Mouse (Mus musculus): ENCODE data around the gene Col27a1.

Col27a1 gene

DNA sequence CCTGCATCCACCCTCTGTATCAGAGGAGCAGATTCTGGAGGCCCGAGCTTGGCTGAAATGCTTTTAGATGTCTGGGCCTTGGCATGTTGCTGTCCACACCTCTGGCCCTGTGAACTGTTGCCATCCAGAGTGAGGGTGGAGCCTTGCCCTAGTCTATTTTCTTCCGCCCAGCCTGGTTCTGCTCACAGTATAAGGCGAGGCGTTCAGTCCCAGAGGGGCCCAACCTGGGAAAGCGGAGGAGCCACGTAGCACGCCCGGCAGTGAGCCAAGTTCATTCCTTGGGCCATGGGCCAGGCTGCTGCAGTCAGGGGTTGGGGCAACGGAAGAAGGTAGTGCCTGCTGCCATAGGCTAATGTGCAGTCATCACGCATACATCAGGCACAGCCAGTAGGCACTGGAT lies 46.7 kb downstream of the Col27a1 start:
- in situ Hi-C loops (cut with MboI): no loop called here

DNA sequence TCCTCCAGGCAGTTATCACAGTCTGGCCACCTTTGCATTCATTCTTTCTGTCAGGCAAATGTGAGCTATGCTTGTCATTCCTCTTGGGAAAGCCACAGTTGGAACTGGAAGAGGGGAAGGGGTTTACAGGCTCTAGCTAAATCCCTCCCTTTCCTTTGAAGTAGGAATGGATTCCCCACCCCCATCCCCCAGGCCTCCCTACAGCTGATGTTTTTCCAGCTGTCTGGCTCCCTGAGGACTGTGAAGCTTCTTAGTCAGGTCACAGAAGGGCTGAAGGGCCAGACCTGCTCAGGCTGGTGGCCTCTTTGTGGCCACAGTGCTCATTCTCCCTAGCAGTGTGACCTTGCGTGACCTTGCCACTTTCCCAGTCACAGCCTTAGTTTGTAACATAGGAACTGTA lies 49.1 kb downstream of the Col27a1 start:
- in situ Hi-C loops (cut with MboI): no loop called here

DNA sequence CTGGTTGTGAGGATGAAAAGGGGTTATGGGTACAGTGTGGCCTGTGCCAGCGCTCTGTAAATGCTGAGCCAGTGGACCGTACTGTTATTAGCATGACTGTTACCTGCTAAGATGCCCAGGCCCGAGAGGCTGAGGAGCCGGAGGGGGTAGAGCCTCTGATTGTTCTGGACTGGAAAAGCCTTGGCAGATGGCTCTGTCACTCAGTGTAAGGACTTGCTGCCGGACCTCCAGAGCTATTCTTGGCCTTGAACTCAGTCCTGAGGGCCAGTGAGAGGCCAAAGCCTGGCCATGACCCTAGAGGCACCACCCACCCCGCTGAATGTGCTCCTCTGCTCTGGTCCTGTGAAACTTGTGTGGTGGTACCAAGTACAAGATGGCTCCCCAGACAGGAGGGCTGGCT lies 52.5 kb downstream of the Col27a1 start:
- in situ Hi-C loops (cut with MboI): no loop called here

DNA sequence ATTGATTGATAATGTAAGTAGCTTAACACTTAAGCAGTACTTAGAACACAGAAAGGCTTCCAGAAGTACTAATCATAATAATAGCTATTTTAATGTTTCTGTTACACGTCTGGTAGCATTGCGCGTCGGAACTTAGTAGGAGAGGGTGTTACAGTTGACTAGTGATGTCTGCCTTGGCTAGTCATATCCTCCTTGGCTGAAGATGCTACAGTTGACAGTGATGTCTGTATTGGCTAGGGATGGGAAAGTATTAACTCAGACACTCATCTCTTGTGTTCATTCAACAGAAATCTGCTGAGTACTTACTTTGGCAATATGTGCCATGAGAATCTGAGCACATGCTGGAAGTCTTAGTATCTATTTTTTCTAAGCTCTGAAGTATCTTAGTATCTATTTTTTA lies 53.3 kb downstream of the Col27a1 start:
- in situ Hi-C loops (cut with MboI): no loop called here

DNA sequence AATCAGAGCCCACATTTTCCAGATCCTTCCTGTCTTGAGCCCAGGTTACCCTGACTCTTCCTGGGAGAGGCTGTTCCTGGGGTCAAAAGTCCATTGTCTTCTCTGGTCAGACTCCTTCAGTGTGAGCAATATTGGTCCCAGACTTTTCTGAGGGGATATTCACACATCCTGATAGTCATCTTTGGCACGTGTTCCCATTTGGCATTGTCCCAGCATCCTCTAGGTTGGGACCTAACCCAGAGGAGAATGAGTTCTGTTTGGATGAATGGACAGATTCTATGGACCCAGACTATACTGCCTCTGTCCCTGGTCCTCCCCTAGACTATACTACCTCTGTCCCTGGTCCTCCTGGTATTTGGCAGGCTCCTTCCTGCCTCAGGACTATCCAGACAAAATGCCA lies 53.8 kb downstream of the Col27a1 start:
- in situ Hi-C loops (cut with MboI): no loop called here

DNA sequence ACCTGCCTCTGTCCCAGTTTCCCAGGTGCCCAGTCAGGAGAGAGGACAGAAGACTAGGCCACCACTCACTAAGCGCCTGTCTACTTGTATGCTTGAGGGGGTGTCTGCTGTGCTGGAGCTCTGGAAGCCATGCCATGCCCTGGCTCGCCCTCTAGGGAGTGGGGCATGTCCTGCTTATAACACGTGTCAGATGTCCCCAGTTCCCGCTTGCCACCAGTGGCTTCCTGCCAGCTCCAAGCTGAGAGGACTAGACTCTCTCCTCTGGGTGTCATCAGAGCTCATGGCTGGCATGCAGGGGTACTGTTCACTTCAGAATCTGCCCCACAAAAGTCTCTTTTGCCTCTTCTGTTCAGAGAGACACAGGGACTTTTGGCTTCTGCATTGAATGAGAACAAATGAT lies 55.0 kb downstream of the Col27a1 start:
- in situ Hi-C loops (cut with MboI): no loop called here

DNA sequence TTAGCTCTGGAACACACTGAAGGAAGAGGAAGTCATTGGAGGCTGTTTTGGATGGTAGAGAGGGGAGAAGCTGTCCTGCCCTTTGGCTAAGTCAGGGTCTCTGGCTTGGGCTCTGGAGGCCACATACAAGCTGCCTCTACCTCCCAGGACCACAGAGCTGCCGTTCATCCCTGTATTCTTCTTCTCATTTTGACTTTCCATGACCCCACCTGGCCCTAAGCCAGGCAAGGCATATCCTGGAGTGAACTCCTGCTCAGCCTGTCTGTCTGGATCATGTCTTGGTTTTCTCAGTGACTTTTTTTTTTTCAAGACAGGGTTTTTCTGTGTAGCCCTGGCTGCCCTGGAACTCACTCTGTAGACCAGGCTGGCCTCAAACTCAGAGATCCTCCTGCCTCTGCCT lies 60.7 kb downstream of the Col27a1 start:
- in situ Hi-C loops (cut with MboI): no loop called here

DNA sequence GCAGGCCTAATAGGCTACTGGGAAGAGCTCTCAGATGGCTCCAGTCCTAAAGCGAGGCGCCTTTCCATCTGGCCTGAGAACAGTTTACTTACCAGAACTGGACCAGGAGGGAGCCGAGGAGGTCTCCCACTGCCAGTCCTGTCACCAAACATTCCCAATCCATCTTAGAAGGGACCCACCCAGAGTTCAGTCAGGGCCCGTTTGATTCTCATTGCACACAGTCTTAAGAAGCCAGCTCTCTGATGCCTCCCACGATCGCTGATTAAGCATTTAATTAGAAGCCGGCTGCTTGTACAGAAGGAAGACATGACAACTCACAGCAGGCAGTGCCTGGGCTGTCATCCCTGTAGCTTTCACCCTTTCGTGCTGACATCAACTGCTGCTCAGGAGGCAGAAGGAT lies 61.4 kb downstream of the Col27a1 start:
- in situ Hi-C loops (cut with MboI): no loop called here

DNA sequence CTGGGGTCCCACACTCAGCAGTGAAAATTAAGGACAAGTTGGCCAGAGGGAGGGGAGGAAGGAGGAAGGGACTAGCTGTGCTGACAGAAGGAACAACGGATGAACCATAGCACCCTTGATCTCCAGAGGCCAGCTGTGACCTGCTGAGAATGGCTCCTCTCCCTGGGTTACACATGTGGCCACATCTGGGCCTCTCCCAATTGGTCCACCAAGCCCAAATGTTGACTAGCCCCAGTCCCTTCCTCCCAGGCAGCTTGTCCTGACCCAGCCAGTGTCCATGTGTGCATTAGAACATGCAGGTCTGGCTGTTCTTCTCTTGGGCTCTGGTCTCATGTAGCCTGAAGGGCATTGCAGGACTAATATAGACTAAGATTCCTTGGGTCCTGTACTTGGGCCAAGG lies 62.8 kb downstream of the Col27a1 start:
- in situ Hi-C loops (cut with MboI): no loop called here

DNA sequence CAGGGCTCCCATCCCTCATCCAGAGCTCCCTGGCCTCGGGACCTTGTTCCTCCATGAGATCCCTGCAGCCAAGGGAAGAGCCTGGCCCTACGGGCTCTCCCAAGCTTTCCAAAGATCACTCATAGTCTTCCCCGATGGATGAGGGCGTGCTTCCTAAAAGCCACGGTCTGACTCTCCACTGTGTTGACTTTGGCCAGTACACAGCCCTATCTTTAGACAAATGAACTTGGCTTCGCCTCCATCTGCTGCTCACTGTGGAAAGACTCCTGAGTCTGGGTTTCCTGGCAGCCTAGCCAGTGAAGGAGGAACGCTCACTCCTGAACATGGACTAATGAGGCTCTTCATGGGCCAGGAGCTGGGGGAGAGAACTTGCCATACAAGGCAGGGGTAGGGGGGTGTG lies 65.0 kb downstream of the Col27a1 start:
- in situ Hi-C loops (cut with MboI): no loop called here

DNA sequence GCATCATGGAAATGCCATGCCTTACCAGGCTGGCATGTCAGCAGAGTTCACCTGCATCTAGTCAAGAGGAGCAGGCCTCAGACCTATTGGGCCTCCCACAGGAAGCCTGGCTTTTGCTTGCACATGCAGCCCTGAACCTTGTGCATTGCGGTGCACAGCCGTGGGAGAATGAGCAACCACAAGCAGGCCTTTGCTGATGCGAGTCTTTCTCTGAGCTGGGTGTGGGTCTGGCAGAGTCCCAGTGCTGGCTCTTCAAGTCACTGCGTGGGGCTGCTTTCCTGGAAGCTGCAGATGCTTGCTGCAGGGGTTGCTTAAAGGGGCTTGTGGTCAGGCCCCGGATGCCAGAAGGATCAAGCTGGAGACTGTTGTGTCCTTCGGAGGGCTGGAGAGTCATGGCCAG lies 67.9 kb downstream of the Col27a1 start:
- in situ Hi-C loops (cut with MboI): no loop called here

DNA sequence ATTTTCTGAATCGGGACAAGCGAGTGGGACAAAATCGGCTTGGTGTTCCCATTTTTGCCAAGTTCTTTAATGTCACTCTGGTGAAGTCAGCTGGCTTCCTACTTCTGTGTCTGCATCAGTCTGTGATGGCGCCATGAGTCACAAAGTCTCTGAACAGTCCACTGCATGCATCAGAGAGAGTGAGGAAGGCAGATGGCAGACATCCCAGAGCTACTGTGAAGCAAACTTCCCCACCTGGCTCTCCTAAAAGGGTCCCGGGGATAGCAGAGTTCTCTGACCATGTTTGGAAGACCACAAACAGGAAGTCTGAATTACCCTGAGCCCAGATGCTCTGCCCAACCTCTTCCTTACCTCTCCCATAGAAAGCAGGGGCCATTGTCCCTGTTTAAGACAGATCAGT lies 69.5 kb downstream of the Col27a1 start:
- in situ Hi-C loops (cut with MboI): no loop called here

DNA sequence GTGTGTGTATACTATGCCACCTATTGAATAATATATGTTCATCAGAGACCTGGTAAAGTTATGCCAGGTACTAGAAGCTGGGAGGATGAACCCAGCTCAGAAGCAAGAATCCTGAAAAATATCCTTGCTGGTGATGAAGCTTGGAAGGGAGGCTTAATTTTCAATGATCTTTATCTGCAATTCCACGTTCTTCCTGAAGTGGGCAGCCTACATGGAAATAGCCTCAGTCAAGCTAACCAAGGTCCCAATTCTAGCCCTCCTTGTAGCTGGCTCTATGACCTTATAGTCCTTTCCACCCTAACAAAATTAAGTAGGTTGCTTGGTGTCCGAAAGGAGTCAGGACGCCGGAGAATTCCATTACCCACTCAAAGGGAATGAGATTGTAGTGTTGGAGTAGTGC lies 72.2 kb downstream of the Col27a1 start:
- in situ Hi-C loops (cut with MboI): no loop called here

DNA sequence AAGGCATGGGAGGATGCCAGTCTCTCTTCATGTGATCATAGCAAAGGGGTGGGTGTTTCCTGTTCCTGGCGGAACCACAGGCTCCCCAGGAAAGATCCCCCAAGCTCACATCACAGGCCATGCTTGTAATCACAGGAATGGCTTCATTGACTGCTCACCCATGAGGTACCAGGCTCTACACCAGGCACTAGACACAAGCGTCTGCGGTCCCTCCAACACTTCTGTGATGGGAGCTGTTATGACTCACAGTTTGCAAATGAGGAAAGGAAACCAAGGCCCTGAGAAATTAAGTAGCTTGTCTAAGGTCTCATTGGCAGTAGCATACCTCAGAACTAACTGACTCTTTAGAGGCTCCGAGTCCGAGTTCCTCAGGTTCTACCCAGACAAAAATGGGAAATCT lies 74.7 kb downstream of the Col27a1 start:
- in situ Hi-C loops (cut with MboI): no loop called here

DNA sequence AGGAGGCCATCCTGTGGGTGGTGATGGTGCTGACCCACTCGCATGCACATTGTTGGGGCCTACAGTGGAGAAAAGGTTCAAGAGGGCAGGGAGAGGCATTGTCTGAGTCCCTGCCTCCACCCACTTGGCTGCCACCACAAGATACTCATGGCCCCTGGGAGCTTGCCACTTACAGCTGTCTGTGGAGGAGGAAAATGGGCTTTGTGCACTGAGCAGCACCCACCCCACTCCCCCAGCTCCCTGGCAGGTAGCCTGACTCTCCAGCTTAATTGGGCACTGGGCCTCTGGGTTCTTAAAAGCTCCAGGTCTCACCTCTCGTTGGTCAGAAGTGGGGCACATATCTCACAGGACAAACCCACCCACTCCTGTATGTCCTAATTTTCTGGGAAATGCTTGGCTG lies 76.3 kb downstream of the Col27a1 start:
- in situ Hi-C loops (cut with MboI): no loop called here

DNA sequence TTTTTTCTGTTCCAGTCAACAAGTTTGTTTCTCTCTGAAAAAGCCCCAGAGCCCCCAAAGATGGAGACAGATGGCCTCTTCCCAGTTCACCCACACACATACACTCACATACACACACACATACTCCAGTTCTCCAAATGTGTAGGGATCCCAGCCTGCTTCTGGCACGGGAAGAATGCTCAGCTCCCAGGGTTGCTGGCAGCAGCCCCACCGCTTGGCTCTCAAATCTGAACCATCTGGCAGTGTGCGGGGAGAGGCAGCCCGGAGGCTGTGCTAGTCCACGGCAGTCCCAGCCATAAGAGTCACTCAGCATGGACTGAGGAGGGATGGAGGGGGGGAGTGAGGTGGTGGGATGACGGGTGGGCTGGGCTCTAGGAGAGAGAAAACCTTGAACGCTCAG lies 77.3 kb downstream of the Col27a1 start:
- in situ Hi-C loops (cut with MboI): no loop called here

DNA sequence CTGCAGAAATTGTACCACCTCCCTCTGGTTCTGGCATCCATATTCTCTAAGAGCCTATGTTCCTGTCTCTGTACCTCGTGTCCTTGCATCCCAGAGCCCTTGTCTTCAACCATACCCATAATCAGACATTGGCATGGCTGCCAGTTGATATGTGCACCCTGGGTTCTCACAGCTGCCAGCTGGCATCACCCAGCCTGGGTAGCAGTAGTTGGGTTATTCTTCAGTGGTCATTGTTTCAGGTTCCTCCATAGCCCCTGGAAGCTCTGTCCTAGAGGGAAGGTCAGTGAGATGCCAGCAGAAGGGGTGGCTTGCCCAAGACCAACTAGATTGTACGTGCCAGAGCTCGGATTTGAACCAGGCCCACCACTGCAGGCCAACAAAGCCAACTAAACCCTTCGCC lies 77.9 kb downstream of the Col27a1 start:
- in situ Hi-C loops (cut with MboI): no loop called here

DNA sequence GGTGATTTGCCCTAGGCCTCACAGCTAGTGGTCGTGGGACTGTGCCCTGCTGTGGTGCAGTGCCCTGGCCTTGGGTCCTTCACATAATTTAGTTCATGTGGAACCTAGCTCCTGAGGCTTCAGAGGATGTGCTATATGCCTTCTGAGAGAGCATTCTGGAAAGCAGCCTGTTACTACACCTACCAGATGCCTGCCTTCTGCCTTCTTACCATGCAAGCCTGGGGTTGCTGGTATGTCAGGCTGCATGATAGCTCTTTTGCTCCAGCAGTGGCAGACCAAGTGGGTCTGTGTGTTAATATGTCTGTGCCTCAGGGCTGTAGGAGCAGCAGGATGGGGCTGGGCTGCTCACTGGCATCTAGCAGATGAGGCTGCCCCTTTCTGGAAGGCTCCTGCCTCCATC lies 81.8 kb downstream of the Col27a1 start:
- in situ Hi-C loops (cut with MboI): no loop called here

DNA sequence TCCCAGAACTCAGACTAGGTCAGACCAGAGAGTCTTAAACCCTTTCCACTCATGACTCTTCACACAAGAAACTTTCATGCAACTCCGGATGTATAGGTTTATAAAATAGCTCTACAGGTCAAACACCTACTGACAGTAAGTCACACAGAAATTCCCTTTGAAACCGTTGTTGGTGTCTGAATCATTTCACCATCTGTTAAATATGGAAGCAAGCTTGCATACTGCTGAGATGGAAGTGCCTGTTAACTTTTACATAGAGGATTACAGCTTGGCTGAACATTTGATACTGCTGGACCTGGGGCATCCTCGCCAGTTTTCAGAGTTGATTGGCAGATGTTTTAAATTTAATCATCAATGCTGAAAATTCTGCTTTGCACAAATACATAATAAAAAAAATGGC lies 82.5 kb downstream of the Col27a1 start:
- in situ Hi-C loops (cut with MboI): no loop called here

DNA sequence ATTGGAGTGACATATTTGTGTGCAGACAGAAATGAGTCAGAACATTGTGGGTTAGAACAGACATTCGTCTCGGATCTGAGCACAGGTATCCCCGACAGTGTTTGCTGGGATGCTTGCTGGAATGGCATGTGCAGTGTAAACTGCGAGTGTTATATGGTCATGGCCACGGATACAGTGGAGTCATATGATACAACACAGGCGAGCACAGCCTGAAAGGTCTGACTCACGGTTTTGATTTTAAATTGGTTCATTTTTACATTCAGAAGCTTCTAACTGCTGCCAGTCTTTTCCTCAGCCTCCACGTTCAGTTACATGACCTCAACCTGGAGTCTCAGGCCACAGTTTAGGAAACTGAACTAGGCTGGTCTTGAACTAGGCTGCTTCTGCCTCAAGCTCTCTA lies 83.1 kb downstream of the Col27a1 start:
- in situ Hi-C loops (cut with MboI): no loop called here

DNA sequence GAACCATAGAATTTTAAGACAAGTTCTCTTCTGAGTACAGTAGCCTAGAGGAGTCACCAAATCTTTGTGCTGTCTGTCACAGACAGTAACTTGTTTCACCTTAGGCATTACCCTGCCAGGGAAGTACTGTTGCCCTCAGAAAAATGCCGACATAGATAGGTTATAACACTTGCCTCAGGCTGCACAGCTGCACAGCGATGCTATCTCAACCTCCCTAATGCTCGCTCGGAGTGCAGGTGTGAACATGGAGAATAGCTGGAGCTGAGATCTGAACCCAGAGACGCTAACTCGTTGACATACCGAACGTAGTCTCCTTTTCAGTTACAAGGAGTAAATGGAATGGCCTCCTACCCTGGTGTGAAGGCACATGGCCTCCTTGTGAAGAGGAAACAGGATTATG lies 84.4 kb downstream of the Col27a1 start:
- in situ Hi-C loops (cut with MboI): no loop called here

DNA sequence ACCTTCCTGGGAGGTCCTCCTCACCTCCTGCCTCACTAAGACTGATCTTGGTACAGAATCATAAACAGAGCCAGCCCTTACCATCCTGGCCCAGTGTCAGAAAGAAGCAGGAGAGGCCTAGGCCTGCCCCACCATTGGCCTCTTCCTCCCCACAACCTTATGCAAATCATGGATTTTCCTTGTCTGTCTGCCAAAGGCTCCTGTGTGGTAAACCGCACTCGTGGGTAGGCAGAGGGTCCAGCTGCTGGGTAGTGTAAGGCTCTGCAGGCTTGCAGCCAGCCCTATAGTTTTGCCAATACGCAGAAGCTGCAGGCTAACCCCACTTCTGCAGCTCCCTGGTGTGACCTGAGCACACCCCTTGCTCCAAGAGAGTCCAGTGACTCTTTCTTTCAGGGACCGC lies 88.8 kb downstream of the Col27a1 start:
- in situ Hi-C loops (cut with MboI): loop anchor here (10.0 kb wide), 1 partner anchor 118 kb away; no protein-coding TSS in a partner anchor

DNA sequence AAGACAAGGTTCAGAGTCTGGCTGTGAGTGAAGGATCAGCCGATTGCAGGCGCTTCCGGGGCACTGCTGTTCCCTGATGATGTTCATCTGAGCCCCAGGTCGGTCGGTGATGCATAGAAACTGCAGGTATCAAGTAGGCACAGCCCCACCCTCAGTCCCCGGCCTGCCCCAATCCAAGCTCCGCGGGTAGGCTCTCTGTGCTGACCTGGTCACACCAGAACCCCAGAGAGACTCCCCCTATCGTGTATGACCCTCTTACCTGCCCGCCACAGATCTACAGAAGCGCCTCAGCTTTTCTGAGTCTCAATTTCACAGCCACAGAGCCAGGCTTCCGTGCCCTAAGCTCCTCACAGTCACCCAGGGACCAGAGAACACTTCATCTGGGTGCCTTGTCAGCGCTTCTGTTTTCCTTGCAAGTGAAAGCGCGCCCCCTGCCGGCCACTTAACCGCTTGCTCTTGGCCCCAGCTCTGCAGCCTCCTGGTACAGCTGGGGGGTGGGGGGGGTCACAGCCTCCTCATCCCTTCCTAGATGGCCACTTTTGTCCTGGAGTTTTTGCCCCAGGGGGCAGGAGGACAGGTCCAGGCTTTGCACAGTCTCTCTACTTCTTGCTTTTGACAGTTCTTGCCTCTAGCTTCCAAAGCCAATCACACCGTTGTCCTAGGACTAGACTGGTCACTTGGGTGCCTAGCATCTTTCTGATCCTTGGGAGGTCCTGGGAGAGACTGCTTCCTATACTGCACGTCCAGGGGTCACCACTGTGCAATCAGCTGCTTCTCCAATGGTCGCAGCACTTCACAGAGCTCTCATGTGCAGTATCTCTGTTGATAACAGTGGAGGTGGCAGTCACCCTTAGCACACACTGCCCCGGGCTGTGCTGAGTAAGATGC lies 93.6 kb downstream of the Col27a1 start:
- in situ Hi-C loops (cut with MboI): loop anchor here (10.0 kb wide), 1 partner anchor 123 kb away; no protein-coding TSS in a partner anchor

DNA sequence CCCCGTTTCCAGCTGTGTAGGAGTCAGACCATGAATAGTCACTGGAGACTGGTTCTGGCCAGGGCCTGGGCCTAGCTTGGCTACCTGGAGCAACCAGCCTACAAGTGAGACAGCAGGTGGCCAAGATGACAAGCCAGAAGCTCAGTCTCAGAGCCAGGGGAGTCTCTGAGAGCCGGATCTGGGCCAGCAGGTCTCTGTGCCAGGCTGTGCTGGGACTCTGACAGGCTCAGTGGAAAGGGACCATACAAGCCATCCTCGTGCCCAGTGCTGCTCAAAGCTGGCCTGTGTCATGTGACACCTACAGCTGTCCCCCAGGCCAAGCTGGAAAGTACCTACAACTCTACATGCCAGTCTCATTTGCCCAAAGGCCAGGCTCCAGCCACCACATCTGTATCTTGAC lies 94.5 kb downstream of the Col27a1 start:
- in situ Hi-C loops (cut with MboI): loop anchor here (10.0 kb wide), 1 partner anchor 124 kb away; no protein-coding TSS in a partner anchor

Measured in mature B cell (primary cell).